Mouse (Mus musculus): ENCODE results near the gene Zfp57. TPM values are rescaled to one million over a fixed set of nuclear protein-coding genes. Genes with fewer than 3 reads are reported as not detected.

Gene Zfp57
- total and polyA plus RNA-seq, 3 experiments = not detected

DNA sequence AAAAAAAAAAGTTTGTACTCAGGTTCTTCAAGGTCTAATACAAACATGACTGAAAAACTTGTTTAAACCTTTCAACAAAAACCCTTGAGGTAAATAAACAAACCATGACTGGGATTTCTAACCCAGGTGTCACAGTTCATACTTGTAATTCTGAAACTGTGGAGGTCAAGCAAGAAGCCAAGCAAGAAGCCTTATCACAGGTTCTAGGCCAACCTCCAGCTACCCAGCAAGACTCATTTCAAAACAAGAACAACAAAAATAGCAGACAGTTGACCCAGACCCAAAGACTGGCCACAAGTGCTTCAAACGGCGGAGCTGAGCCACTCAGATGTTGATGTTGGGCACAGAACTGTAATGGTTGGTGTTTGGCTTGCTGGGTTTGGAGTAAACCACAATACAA, 6.4 kb upstream of the Zfp57 start:
- H3K9me3 ChIP-seq (replicated peaks; ENCODE audit: insufficient read depth, low read length) = no peaks in the 10 kb centered on the region
- no peaks in the 10 kb centered on the region for H3K27me3 ChIP-seq (ENCODE audit: control insufficient read depth in 1 of 2, insufficient read depth in 2 of 2, low read length in 2 of 2)
- TF ChIP-seq ZKSCAN1 (IDR thresholded peaks at IDR 0.05; ENCODE audit: low read depth, low read length) = no peak
- TF ChIP-seq MYC (IDR thresholded peaks at IDR 0.05; ENCODE audit: low read depth, low read length) = no peak
- no peak for TF ChIP-seq USF2 (IDR thresholded peaks at IDR 0.05; ENCODE audit: borderline replicate concordance in 1 of 2, insufficient read depth in 1 of 2, low read depth in 1 of 2, low read length in 2 of 2)
- no peak for TF ChIP-seq MYB (IDR thresholded peaks at IDR 0.05; ENCODE audit: low read depth, low read length)
- no peak for TF ChIP-seq TAL1 (IDR thresholded peaks at IDR 0.05; ENCODE audit: low read length)
- TF ChIP-seq GABPA (IDR thresholded peaks at IDR 0.05; ENCODE audit: low read depth, low read length) = no peak
- TF ChIP-seq BHLHE40 (IDR thresholded peaks at IDR 0.05; ENCODE audit: borderline replicate concordance, low read depth, low read length) = no peak
- DNase-seq (ENCODE audit: low read depth, low spot score) = no peak
- H3K79me2 ChIP-seq (ENCODE audit: control insufficient read depth, insufficient read depth, low read length, poor library complexity) = no peaks in the 10 kb centered on the region
- no peak overlapping the region for H3K27ac ChIP-seq (ENCODE audit: control insufficient read depth, low read depth, low read length)
- H3K36me3 ChIP-seq (ENCODE audit: control insufficient read depth in 1 of 2, insufficient read depth in 2 of 2, low read length in 2 of 2) = peaks cover 0 to 11% of the 10 kb centered on the region in 2 experiments; a peak in 2 of 4 replicates
- H3K4me1 ChIP-seq (ENCODE audit: control insufficient read depth in 1 of 2, insufficient read depth in 2 of 2, low read length in 2 of 2) = peaks cover 3 to 8% of the 10 kb centered on the region in 2 experiments; a peak in 2 of 4 replicates
- no peak overlapping the region for H3K9ac ChIP-seq (ENCODE audit: control insufficient read depth, low read depth, low read length, poor library complexity, severe bottlenecking)
- no peak overlapping the region for H3K4me3 ChIP-seq (ENCODE audit: control insufficient read depth in 1 of 2, insufficient read depth in 1 of 2, low read depth in 2 of 2, low read length in 2 of 2)

DNA sequence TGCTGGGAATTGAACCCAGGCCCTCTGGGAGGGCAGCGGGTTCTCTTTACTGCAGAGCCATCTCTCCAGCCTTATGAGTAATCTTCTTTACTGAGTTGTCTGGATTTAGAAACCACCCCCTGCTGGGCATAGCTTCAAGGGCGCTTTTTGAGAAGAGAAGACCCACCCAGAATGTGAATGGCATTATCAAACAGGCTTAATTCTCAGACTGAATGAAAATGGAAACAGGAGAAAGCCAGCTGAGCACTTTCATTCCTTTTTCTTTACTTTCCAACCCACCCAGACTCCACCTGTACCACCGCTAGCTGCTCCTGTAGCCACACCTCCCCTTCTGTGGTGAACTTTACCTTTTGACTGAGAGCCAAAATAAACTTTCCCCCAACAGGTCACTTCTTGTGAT, 5.5 kb upstream of the Zfp57 start:
- no peak for DNase-seq (ENCODE audit: low read depth, low spot score)

More for the DNA sequence above, 5.5 kb upstream of the Zfp57 start:
- H3K9ac ChIP-seq (ENCODE audit: control insufficient read depth, low read depth, low read length, poor library complexity, severe bottlenecking) = no peak overlapping the region
- no peak overlapping the region for H3K4me3 ChIP-seq (ENCODE audit: control insufficient read depth in 1 of 2, insufficient read depth in 1 of 2, low read depth in 2 of 2, low read length in 2 of 2)
- H3K27ac ChIP-seq (ENCODE audit: control insufficient read depth, low read depth, low read length) = no peak overlapping the region
- no peaks in the 10 kb centered on the region for H3K9me3 ChIP-seq (replicated peaks; ENCODE audit: insufficient read depth, low read length)
- H3K27me3 ChIP-seq (ENCODE audit: control insufficient read depth in 1 of 2, insufficient read depth in 2 of 2, low read length in 2 of 2) = no peaks in the 10 kb centered on the region
- peaks cover 0 to 11% of the 10 kb centered on the region in 2 experiments; a peak in 2 of 4 replicates for H3K36me3 ChIP-seq (ENCODE audit: control insufficient read depth in 1 of 2, insufficient read depth in 2 of 2, low read length in 2 of 2)
- no peaks in the 10 kb centered on the region for H3K79me2 ChIP-seq (ENCODE audit: control insufficient read depth, insufficient read depth, low read length, poor library complexity)
- H3K4me1 ChIP-seq (ENCODE audit: control insufficient read depth in 1 of 2, insufficient read depth in 2 of 2, low read length in 2 of 2) = peaks cover 3 to 8% of the 10 kb centered on the region in 2 experiments; a peak in 2 of 4 replicates
- TF ChIP-seq HCFC1 (IDR thresholded peaks at IDR 0.05; ENCODE audit: low read depth, low read length) (no peak), SIN3A (IDR thresholded peaks at IDR 0.05; ENCODE audit: low read length) (no peak), MXI1 (IDR thresholded peaks at IDR 0.05; ENCODE audit: low read depth, low read length) (no peak), JUND (IDR thresholded peaks at IDR 0.05; ENCODE audit: low read depth, low read length) (no peak), E2F4 (IDR thresholded peaks at IDR 0.05; ENCODE audit: borderline replicate concordance, low read depth, low read length) (no peak), RCOR1 (IDR thresholded peaks at IDR 0.05; ENCODE audit: low read depth, low read length) (no peak), POLR2AphosphoS2 (IDR thresholded peaks at IDR 0.05; ENCODE audit: low read length) (no peak), ZKSCAN1 (IDR thresholded peaks at IDR 0.05; ENCODE audit: low read depth, low read length) (no peak), MAFK (IDR thresholded peaks at IDR 0.05; ENCODE audit: borderline replicate concordance, low read depth, low read length) (no peak), POLR2AphosphoS5 (IDR thresholded peaks at IDR 0.05; ENCODE audit: borderline replicate concordance, low read depth, low read length) (no peak), TCF12 (IDR thresholded peaks at IDR 0.05; ENCODE audit: low read depth, low read length) (no peak), EP300 (IDR thresholded peaks at IDR 0.05; ENCODE audit: low read depth in 1 of 2, low read length in 2 of 2) (no peak), CTCF (IDR thresholded peaks at IDR 0.05 in 2 of 3, conservative IDR thresholded peaks at IDR 0.05 in 1 of 3; ENCODE audit: control insufficient read depth in 1 of 3, insufficient read depth in 1 of 3, low read depth in 2 of 3, low read length in 3 of 3, poor library complexity in 1 of 3, severe bottlenecking in 1 of 3) (no peak), ZMIZ1 (IDR thresholded peaks at IDR 0.05; ENCODE audit: low read depth, low read length) (no peak)

All from MEL (cell line).